Mouse (Mus musculus): ENCODE measurements around the gene Ifih1.

Ifih1 gene

DNA sequence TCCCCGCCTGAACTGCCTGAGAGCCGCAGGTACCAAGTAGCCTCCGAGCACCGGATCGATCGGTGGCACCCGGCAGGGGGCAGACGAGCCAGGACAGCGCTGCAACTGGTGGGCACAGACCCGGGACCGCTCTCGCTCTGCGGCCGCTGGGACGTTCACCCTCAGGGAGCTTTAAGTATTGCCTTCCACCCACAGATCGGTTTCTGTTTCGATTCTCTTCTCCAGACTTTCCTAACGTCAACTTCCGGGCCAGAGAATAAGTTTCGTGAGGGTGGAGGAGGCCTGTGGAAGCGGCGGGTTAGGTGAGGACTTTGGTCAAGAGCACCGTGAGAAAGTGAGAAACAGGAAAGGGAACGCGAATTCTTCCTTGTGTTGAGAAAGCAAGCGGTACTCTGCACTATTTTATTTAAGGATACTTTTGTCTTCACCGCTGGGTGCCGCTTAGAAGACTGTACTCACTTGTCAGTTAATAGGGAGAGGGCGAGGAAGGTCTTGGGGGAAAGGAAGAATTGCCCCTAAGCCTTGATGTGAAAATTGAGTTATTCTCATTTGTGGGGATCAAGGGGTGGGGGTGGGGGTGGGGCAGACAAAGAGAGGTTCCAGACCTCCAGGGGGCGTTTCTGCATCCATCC lies at the start of gene Ifih1:
TSS of gene Ifih1 (minus strand) at position 242 of the 632 bp plus-strand sequence.
- DNase-seq = no peak

DNA sequence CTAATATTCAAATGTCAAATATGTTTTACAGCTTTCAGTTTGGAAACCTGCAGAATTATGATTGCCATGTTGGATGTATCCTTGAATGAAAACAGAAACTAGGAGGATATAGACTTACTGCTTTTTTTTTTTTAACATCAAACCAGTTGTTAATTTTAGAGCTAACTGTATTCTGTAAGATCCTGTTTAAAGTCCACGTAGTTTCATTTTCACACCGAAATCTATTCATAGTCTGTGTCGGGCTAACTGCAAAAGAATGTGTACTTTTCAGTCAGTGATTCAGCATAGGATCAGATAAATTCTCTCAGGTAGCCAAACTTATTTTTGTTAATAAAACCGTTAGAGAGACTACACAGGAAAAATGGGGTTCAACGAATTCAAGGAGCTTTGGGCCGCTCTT lies 39.9 kb upstream of the Ifih1 start:
- no peak for DNase-seq

DNA sequence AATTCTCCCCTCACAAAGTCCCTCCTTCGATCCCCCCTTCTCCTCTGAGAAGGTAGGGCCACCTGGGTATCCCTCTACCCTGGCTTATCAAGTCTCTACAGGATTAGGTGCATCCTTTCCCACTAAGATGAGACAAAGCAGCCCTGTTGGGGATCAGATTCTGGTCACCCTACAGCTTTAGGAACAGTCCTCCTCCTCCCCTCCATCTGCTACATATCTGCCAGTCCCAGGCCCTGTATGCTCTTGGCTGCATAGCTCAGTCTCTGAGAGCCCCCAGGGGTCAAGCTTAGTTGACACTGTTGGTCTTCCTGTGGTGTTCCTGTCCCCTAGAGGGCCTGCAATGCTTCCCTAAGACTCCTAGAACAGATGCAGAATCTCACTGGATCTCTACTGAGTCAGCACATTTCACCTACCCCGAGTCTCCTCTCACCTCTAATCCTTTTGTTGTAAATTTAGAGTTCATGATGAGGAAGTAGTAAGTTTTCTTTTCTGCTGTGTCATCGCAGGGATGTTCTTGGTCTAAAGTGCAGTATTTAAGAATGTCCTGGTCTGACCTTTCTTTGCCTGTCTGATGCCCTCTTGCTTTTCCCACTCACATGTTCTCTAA lies 39.0 kb upstream of the Ifih1 start:
- no peak for DNase-seq

GRCm38 (mm10) chr2:62681667-62682066 lies 35.6 kb upstream of the Ifih1 start:
- no peak for DNase-seq

DNA sequence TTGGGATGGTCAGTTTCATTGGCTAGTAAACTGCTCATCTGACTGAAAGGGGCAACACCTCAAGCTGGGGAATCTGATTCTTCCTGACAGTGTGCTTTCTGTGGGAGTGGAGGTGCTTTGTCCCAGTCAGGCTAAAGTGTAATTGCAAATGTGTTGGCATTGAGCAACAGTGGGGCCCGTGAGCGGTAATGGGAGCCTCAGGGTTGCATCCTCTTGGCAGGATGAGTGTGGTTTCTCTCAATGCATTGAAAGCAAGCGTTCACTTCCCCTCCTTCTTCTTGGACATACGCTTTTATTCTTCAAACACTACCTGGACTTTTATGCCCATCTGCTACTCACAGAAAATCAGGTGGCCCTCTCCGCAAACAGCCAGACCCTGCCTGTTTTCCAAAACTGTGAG lies 26.7 kb upstream of the Ifih1 start:
- DNase-seq = no peak

DNA sequence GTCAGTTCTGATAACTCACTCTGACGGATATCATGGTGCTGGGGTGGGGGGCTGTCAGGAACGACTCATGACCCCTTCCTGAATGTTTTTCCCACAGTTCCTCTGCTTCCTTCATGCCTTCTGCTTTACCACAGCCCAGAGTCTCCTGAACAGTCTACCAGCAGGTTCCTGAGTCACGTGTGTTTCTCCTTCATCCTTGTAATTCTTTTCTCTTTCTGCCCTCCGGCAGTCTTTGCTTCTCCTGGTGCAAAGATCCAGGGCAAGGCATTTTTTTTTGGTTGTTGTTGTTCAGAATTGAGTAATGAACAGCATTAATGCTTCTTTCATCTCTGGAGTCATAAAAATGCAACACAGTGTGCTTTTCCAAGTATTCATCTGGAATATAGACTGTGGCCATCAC lies 24.7 kb upstream of the Ifih1 start:
- DNase-seq = no peak

- DNase-seq = no peak
Measured at GRCm38 (mm10) chr2:62670301-62670700, 24.2 kb upstream of the Ifih1 start.

- no peak for DNase-seq
Measured at GRCm38 (mm10) chr2:62669848-62670247, 23.8 kb upstream of the Ifih1 start.

- DNase-seq = no peak
Measured at GRCm38 (mm10) chr2:62665536-62665935, 19.5 kb upstream of the Ifih1 start.

DNA sequence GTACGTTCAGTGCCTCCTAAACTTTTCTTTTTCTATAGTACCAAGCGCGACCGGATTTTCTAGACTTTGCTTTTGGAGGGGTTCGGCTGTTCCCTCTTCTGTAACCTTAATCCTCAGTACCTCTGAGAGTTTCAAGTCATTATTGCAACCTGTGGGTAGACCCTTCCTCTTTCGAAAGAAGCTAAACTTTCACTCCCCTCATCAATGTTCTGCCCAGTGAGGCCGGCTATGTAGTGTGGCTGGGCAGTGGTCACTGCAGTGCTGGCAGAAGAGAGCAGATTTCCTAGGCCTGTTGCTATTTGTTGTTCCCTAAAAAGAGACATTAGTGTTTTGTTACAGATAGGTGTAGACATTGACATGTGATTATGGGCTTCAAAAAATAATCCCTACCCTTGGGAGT lies 18.8 kb upstream of the Ifih1 start:
- no peak for DNase-seq

GRCm38 (mm10) chr2:62664135-62664670 lies 18.1 kb upstream of the Ifih1 start, which contains the start of gene Gca:
Gene Gca (plus strand): TSS chr2:62664285.
- peak; percentile 68 for DNase-seq

DNA sequence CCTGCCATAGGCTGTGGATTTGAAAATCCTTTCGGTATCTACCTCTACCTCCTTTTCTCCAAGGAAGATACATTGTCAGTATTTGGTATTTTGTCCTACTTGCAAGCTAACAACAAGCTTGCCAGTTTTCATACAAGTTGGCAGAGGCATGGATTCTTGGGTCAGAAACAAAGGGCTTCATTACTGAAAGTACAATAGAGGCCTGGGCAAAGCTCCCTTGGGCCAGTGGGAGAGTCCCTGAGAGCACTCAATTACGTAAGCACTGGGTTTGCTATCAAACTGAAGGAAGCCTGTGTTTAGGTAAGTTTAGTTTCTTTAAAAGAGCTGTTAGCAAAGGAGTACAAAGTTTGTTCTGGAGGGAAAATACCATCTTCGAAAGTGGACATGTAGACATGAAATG lies 16.5 kb upstream of the Ifih1 start:
- peak; percentile 17 for DNase-seq

DNA sequence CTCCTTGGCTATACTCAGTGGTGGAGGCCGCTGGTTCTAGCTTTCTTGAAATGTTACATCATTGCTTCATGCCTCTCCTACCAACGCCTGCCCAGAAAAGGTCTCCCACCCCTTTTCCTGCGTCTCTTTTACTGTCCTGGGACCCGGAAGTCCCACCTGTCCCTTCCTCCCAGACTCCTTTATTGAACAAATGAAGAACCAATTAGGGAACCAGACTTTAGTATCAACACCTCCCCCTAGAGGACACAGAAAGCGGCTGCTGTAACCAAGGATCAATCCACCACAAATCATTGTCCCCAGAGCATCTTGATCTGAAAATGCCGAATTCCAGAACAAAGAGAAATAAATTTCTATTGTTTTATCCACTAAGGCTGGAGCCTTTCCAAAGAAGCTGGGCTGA lies 14.5 kb upstream of the Ifih1 start:
- DNase-seq = no peak

DNA sequence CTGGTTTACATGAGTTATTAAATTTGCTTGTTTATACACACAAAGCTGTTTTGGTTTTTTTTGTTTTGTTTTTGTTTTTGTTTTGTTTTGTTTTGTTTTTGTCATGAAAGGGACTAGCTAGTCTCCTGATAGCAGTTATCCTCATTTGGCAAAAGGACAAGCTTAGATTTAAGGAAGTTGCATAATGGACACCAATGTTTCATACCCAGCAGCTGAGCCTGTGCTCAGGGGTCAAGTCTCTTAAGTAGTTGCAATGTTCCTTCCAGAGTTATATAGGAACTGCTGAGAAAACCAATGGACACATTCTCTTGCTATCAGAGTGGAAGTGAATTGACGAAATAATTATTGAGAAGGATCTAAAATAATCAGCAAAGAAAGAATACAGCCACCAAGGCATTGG lies 10.0 kb upstream of the Ifih1 start:
- no peak for DNase-seq

DNA sequence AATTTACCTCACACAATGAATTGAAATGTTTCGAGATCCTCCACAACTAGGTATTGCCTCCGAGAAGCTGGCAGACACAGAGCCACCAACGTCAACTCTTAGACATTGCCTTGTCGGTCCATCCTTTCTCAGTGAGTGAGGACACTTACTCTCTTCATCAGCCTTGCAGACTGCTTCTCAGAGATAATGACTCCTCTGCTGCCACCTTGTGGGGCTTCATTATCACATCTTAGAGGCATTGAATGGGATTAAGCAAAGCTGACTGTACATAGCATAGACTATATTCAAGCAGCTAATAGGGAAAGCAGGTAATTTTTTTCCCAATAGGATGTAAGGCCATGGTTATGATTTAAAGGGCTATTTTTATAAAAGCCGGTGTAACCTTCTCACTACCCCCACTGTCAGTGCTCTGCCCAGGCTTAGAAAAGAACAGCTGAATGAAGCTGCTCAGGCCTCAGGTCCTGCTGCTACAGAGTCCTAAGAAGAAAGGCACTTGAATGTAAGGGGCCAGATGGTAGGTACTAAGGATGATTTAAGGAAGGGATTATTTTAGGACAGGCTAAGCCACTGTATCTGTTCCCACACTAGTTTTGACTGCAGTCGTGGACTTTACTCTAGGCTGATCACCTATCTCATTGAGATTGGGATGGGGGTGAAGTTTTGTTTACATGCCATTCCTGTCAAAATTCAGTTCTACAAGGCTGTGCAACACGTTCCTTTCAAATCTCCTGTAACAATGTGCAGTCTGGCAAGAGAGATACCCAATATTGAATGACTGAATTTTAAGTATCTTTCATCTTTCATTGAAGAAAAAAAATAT lies 8.7 kb upstream of the Ifih1 start:
- DNase-seq = no peak

DNA sequence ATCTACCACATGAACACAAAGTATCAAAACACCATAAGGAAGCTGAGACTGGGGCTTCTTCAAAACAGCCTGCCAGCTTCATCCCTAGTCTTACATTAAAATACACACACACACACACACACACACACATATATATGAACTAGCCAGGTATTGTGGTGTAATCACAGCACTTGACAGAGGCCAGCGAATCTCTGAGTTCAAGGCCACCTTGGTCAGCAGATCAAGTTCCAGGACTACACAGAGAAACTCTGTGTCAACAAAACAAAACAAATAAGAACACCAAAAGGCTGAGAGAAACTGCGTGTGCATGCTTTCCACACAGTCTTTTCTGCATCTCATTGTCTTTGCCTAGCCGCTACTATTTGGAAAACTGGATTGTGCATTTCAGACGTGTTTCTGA lies 6.4 kb upstream of the Ifih1 start:
- DNase-seq = no peak

- no peak for DNase-seq
Measured at GRCm38 (mm10) chr2:62651890-62652289, 5.8 kb upstream of the Ifih1 start.

DNA sequence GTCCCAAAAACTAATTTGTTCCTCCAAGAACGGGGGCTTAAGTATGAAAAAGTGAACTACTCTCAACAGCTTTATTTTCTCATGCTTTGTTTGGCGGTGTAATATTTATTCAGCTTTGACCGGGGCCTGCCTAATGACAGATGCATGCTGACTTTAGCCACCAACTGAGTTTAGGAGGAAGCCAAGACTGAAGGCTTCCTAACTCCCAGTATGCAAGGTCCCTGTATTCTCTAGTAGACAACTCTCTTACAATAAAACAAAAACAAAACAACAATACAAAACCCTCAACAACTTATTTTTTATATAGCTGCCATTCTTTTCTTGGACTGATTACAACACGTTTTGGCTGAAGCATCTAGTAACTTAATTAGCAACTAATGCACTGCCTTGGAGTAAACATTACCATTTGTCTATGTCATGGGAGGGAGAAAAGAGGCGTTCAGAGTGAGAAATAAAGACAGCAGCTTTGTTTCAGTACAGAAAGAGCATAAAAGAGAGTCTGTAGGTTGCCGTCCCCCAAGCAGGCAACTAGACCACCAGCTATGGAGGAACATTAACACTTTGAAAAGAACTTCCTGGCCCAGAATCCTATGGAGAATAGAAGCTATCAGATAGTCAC lies 725 bp upstream of the Ifih1 start:
- DNase-seq = no peak

GRCm38 (mm10) chr2:62645475-62645874 lies 580 bp downstream of the Ifih1 start:
- DNase-seq = no peak

- no peak for DNase-seq
Measured at GRCm38 (mm10) chr2:62644891-62645290, 1.2 kb downstream of the Ifih1 start.

DNA sequence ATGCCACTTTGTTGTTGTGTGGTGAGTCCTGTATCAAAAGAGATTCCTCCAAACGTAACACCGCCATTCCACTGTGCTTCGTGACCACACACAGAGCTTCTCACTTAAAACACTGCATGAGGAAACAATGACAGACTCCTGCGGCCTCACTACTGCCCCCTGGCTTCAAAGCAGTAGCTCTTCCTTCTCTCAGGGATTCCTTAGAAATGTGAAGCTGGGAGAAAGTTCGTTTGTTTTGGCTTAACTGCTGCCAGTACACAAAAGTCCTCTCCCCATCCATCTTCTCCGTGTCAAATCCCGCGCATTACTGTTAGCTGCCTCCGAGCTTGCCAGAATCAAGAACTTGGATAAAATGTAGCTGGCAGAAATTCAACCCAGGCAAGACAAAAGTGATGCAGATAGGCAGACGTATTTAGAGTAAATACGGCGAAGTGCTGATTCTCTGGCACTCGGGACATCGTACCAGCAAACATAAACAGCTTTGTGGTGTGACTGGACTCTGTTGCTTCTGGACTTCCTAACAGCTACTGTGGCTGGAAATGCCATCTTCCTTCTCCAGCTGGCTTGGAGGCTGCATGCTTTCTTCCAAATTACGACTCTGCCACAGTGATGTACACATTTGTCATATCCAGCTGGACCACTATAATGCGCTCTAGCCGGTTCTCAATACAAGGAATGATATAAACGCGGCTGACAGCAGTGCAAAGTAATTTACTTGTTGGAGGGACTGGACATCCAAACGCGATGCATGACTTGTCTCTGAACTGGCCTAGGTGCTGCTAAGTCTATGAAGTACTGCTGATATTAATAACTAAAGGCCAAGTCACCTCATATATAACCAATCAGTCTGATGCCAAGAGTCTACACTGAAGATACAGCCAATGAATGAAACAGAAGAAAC lies 2.4 kb downstream of the Ifih1 start:
- DNase-seq = no peak

DNA sequence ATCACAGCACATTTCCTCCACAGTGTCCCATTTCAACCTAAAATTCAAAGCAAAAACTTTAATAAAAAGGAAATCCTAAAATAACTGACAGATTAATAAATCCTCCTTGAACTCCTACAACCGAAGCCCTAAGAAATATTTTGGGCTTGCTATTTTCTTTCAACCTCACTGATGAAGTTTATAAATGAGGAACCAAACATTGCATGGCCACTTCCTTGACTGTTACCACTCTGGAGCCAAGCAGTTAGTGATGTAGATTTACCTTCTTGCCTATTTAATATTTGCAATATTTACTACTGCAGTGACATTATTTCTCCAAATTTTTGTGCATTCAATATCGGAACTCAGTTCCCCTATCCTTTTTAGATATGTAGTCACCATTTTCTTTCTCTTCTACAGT lies 6.2 kb downstream of the Ifih1 start:
- no peak for DNase-seq
